Mouse (Mus musculus): ENCODE data around the gene Psen1.

Psen1 gene

GRCm38 (mm10) chr12:83723037-83723436 lies 35.1 kb downstream of the Psen1 start:
- DNase-seq (ENCODE audit: low read depth in 1 of 2, low spot score in 2 of 2) = no peak

- DNase-seq (ENCODE audit: low read depth in 1 of 2, low spot score in 2 of 2) = no peak
These were observed 38.8 kb downstream of the Psen1 start for GRCm38 (mm10) chr12:83726510-83727308.

DNA sequence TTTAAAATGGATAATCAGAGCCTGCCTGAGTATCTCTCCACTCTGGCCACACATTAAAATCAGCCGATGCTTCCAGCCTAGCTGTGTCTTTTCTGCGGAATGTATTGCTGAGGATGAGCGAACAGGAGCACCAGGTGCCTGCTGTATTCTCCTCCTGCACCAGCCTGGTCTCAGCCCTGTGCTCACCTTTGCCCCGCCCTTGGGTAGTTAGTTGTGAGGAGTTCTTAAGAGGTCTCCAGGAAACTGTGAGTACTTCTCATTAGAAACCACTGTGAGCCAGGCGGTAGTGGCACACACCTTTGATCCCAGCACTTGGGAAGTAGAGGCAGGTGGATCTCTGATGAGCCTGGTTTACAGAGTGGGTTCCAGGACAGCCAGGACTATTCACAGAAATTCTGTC lies 44.3 kb downstream of the Psen1 start:
- no peak for DNase-seq (ENCODE audit: low read depth in 1 of 2, low spot score in 2 of 2)

GRCm38 (mm10) chr12:83734047-83734446 lies 46.1 kb downstream of the Psen1 start:
- DNase-seq (ENCODE audit: low read depth in 1 of 2, low spot score in 2 of 2) = no peak

DNA sequence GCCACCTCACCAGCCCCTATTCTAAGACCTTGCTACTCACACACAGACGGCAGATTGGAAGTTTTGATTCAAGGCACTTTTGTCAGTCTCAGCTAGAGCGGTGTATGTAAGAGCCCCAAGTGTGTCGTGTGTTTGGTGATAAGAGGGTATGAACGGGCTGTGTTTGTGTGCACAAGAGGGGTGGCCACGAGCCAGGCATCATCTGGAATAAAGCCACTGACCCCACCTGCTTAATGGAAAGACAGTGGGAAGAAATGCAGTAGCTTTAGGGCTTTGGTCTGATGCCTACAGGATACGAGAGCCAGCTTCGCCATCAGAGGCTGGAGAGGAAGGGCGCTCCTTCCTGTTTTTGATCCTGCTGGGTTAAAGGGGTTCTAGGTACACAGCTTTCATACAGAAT lies 48.3 kb downstream of the Psen1 start:
- DNase-seq (ENCODE audit: low read depth in 1 of 2, low spot score in 2 of 2) = no peak

DNA sequence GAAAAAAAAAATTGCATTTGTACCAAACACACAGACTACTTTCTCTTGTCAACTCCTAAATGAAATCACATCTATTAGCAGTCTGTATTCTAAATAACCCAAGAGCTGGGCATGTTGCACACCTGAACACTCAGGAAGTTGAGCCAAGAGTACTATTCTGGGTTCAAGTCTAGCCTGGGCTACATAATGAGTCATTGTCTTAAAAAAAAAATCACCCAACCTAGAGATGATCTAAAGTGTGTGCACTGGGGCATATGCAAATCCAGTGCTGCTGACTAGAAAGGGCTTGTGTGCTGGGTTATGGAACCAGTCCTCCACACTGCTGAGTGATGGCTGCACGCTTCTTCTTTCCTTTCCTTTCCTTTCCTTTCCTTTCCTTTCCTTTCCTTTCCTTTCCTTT lies 50.7 kb downstream of the Psen1 start:
- DNase-seq (ENCODE audit: low read depth in 1 of 2, low spot score in 2 of 2) = no peak

DNA sequence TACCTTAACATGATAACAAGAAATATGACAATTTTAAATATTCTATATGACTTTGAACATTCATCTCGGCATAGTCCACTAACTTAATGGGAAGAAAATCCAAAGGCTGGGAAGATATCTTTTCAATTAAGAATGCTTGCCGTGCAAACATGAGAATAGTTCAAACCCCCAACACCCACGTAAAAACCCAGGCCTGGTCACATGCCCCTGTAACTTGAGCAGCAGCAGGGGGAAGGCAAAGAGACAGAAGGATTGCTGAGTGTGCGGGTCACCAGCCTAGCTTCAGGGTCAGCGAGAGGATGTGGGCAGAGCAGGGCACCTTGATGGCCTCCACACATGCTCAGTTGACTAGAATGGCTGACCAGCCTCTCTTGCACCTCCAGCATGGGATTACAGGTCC lies 53.8 kb downstream of the Psen1 start:
- DNase-seq (ENCODE audit: low read depth in 1 of 2, low spot score in 2 of 2) = no peak

GRCm38 (mm10) chr12:83742834-83743233 lies 54.9 kb downstream of the Psen1 start:
- DNase-seq (ENCODE audit: low read depth in 1 of 2, low spot score in 2 of 2) = no peak

DNA sequence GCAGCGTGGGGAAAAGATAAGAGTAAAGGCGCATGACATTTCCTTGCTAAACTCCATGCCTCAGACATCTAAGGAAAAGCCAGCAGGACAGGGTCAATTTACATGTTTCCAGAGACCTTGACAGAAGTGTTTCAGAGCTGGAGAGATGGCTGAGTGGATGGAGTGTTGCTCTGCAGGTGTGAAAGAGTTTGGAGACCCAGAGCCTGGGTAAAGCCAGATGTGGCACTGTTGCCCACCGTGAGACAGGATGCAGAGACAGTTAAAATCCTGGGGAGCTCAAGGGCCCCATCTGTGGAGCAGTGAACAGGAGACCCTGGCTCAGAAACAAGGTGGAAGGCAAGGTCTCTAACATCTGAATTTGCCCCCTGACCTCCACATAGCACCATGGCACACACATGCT lies 55.8 kb downstream of the Psen1 start:
- no peak for DNase-seq (ENCODE audit: low read depth in 1 of 2, low spot score in 2 of 2)

GRCm38 (mm10) chr12:83749186-83749585 lies 61.2 kb downstream of the Psen1 start:
- no peak for DNase-seq (ENCODE audit: low read depth in 1 of 2, low spot score in 2 of 2)

- DNase-seq (ENCODE audit: low read depth in 1 of 2, low spot score in 2 of 2) = no peak
These were observed 64.5 kb downstream of the Psen1 start for GRCm38 (mm10) chr12:83752495-83752894.

GRCm38 (mm10) chr12:83758735-83759134 lies 70.8 kb downstream of the Psen1 start:
- DNase-seq (ENCODE audit: low read depth in 1 of 2, low spot score in 2 of 2) = no peak

GRCm38 (mm10) chr12:83760201-83760600 lies 72.2 kb downstream of the Psen1 start:
- no peak for DNase-seq (ENCODE audit: low read depth in 1 of 2, low spot score in 2 of 2)

DNA sequence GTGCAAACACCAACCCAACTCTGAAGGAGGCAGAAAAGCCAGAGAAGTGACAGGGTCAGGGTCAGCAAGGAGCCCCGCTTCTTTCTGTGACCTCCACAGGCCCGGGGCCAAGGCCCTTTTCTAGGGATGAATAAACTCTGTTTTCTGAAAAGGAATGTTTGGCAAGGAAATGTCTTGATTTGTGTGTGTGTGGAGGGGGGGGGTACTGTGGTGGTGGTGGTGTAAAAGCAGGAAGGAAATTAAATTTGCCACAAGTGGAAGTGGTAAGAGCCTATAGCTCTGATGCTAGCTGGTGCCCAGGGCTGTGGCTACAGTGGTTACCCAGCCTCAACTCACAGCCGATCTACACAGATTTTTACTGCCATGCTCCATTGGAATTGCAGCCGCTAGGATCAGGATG lies 74.8 kb downstream of the Psen1 start:
- DNase-seq (ENCODE audit: low read depth in 1 of 2, low spot score in 2 of 2) = no peak

GRCm38 (mm10) chr12:83763311-83764043 lies 75.5 kb downstream of the Psen1 start, which contains the start of gene Papln:
Gene Papln (plus strand): TSS chr12:83763634.
- DNase-seq (ENCODE audit: low read depth in 1 of 2, low spot score in 2 of 2) = no peak

GRCm38 (mm10) chr12:83764044-83764365 lies 76.1 kb downstream of the Psen1 start:
- DNase-seq (ENCODE audit: low read depth in 1 of 2, low spot score in 2 of 2) = no peak

- DNase-seq (ENCODE audit: low read depth in 1 of 2, low spot score in 2 of 2) = no peak
These were observed 76.6 kb downstream of the Psen1 start for GRCm38 (mm10) chr12:83764519-83764918.

GRCm38 (mm10) chr12:83765965-83766603 lies 78.1 kb downstream of the Psen1 start:
- DNase-seq (ENCODE audit: low read depth in 1 of 2, low spot score in 2 of 2) = no peak

DNA sequence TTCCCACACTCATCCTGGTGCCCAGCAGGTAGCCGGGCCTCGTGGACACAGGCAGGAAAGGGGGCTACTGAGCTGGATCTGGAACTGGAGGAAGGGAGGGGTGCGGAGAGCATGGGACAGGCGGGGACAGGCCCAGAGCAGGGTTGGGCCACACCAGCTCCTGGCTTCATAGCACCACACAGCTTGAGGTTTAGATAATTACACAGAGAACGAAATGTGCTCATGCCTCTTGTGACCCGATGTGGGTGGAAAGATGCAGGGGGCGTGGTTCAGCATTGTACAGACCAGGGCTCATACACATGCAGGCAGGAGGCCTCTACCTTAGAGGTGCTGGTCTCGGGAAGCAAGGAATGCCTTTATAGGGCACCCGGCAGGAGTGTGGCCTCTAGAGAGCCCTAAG lies 79.9 kb downstream of the Psen1 start:
- DNase-seq (ENCODE audit: low read depth in 1 of 2, low spot score in 2 of 2) = no peak

- DNase-seq (ENCODE audit: low read depth in 1 of 2, low spot score in 2 of 2) = no peak
These were observed 80.4 kb downstream of the Psen1 start for GRCm38 (mm10) chr12:83768235-83768899.

GRCm38 (mm10) chr12:83770418-83771256 lies 82.7 kb downstream of the Psen1 start:
- DNase-seq (ENCODE audit: low read depth in 1 of 2, low spot score in 2 of 2) = no peak

Measured in monocyte, adult 2 months (primary cell).